Mouse (Mus musculus): Measurements from ENCODE around the gene Mapk14. TPM values are rescaled to one million over a fixed set of nuclear protein-coding genes. Genes with fewer than 3 reads are reported as not detected.
A peak's percentile ranks its signal among the peaks of the same experiment; 100 is the strongest.

Mapk14 gene
- total RNA-seq, 2 experiments from 2014 or later: 20.5 to 31.5 TPM

GRCm38 (mm10) chr17:28775161-28775560 lies 84.0 kb downstream of the Mapk14 start:
- ATAC-seq (replicated peaks; ENCODE audit: low FRiP score, poor library complexity, severe bottlenecking): no peak

- ATAC-seq (replicated peaks; ENCODE audit: low FRiP score, poor library complexity, severe bottlenecking): peak; percentile 34; the same call in 1 of the 2 replicates
These were observed 85.7 kb downstream of the Mapk14 start for GRCm38 (mm10) chr17:28776817-28777216.

- ATAC-seq (replicated peaks; ENCODE audit: low FRiP score, poor library complexity, severe bottlenecking): no peak
These were observed 86.3 kb downstream of the Mapk14 start for GRCm38 (mm10) chr17:28777231-28778005.

GRCm38 (mm10) chr17:28779735-28780134 lies 88.6 kb downstream of the Mapk14 start:
- no peak for ATAC-seq (replicated peaks; ENCODE audit: low FRiP score, poor library complexity, severe bottlenecking)

- no peak for ATAC-seq (replicated peaks; ENCODE audit: low FRiP score, poor library complexity, severe bottlenecking)
These were observed 89.7 kb downstream of the Mapk14 start for GRCm38 (mm10) chr17:28780836-28781235.

- ATAC-seq (replicated peaks; ENCODE audit: low FRiP score, poor library complexity, severe bottlenecking): no peak
These were observed 90.3 kb downstream of the Mapk14 start for GRCm38 (mm10) chr17:28781290-28782045.

GRCm38 (mm10) chr17:28785036-28785435 lies 93.9 kb downstream of the Mapk14 start:
- ATAC-seq (replicated peaks; ENCODE audit: low FRiP score, poor library complexity, severe bottlenecking): no peak

- no peak for ATAC-seq (replicated peaks; ENCODE audit: low FRiP score, poor library complexity, severe bottlenecking)
These were observed 96.4 kb downstream of the Mapk14 start for GRCm38 (mm10) chr17:28787507-28787906.

- ATAC-seq (replicated peaks; ENCODE audit: low FRiP score, poor library complexity, severe bottlenecking): no peak
These were observed 105.9 kb downstream of the Mapk14 start for GRCm38 (mm10) chr17:28797031-28797430.

Other genes starting within 250 kb of the Mapk14 start
- 3.7 and 6.7 TPM in 2 replicates for gene Fkbp5, start 173.8 kb upstream of the Mapk14 start, total RNA-seq (2015; ENCODE audit: low replicate concordance)
- gene Fkbp5, start 173.8 kb upstream of the Mapk14 start, total RNA-seq (2017; ENCODE audit: low replicate concordance): 12.8 and 13.8 TPM in 2 replicates
- not detected in 2 replicates for gene Armc12, start 160.5 kb upstream of the Mapk14 start, total RNA-seq (2015; ENCODE audit: low replicate concordance)
- not detected in 2 replicates for gene Armc12, start 160.5 kb upstream of the Mapk14 start, total RNA-seq (2017; ENCODE audit: low replicate concordance)
- not detected in 2 replicates for gene Clpsl2, start 141.9 kb upstream of the Mapk14 start, total RNA-seq (2015; ENCODE audit: low replicate concordance)
- not detected in 2 replicates for gene Clpsl2, start 141.9 kb upstream of the Mapk14 start, total RNA-seq (2017; ENCODE audit: low replicate concordance)
- gene Clps, start 130.6 kb upstream of the Mapk14 start, total RNA-seq (2015; ENCODE audit: low replicate concordance): not detected in 2 replicates
- not detected in 2 replicates for gene Clps, start 130.6 kb upstream of the Mapk14 start, total RNA-seq (2017; ENCODE audit: low replicate concordance)
- gene Lhfpl5, start 115.7 kb upstream of the Mapk14 start, total RNA-seq (2015; ENCODE audit: low replicate concordance): not detected in 2 replicates
- gene Lhfpl5, start 115.7 kb upstream of the Mapk14 start, total RNA-seq (2017; ENCODE audit: low replicate concordance): not detected in 2 replicates
- gene Srpk1, start 68.6 kb upstream of the Mapk14 start, total RNA-seq (2015; ENCODE audit: low replicate concordance): 13.6 and 43.2 TPM in 2 replicates
- gene Srpk1, start 68.6 kb upstream of the Mapk14 start, total RNA-seq (2017; ENCODE audit: low replicate concordance): 22.6 and 43.2 TPM in 2 replicates
- gene Slc26a8, start 1.1 kb upstream of the Mapk14 start, total RNA-seq (2015; ENCODE audit: low replicate concordance): 2.9 and 3.7 TPM in 2 replicates
- gene Slc26a8, start 1.1 kb upstream of the Mapk14 start, total RNA-seq (2017; ENCODE audit: low replicate concordance): 3.5 TPM in 1 of 2 replicates, not detected in the other
- gene AC170998.1, start 34.8 kb downstream of the Mapk14 start, total RNA-seq (2015; ENCODE audit: low replicate concordance): not detected in 2 replicates
- 8.5 TPM in 1 of 2 replicates, not detected in the other for gene AC170998.1, start 34.8 kb downstream of the Mapk14 start, total RNA-seq (2017; ENCODE audit: low replicate concordance)
- gene Mapk13, start 78.0 kb downstream of the Mapk14 start, total RNA-seq (2015; ENCODE audit: low replicate concordance): 4.6 and 9.8 TPM in 2 replicates
- 2.9 and 11.3 TPM in 2 replicates for gene Mapk13, start 78.0 kb downstream of the Mapk14 start, total RNA-seq (2017; ENCODE audit: low replicate concordance)
- 325 and 552 TPM in 2 replicates for gene Brpf3, start 109.8 kb downstream of the Mapk14 start, total RNA-seq (2015; ENCODE audit: low replicate concordance)
- gene Brpf3, start 109.8 kb downstream of the Mapk14 start, total RNA-seq (2017; ENCODE audit: low replicate concordance): 230 and 255 TPM in 2 replicates
- gene Pnpla1, start 167.1 kb downstream of the Mapk14 start, total RNA-seq (2015; ENCODE audit: low replicate concordance): 0.19 TPM in 1 of 2 replicates, not detected in the other
- 0.68 TPM in 1 of 2 replicates, not detected in the other for gene Pnpla1, start 167.1 kb downstream of the Mapk14 start, total RNA-seq (2017; ENCODE audit: low replicate concordance)
- not detected in 2 replicates for gene 4930539E08Rik, start 224.0 kb downstream of the Mapk14 start, total RNA-seq (2015; ENCODE audit: low replicate concordance)
- gene 4930539E08Rik, start 224.0 kb downstream of the Mapk14 start, total RNA-seq (2017; ENCODE audit: low replicate concordance): 0.17 TPM in 1 of 2 replicates, not detected in the other